Mouse (Mus musculus) left cerebral cortex, adult 11 months (tissue): Measurements from ENCODE around the gene Gsk3b.
"Not testable (repeated sequence)": the region's sequence is repeated elsewhere in the genome, so short reads cannot be mapped to it uniquely, and the experiment has no call there.

Experiments
- DNase-seq: peaks from one replicate; pipeline ENCODE4 v3.0.0; 2022; ENCODE audit warnings: low spot score

Gsk3b gene

DNA sequence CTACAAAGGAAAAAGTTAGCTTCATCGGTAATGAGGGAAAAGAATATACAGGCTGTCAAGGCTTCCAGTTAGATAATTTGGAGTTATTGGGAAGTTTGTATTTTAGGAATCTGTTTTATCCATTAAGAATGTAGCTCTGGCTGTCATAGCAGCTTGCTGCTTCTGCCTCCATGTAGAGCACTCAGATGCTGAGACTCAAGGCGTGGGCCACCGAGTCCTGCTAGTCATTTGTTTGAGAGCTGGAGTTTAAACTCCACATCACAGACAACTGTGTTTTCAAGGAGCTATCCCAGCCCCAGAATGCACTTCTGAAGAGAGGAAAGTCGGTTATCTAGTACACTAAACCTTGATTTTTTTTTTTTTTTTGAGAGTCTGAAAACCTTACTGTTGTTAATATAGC, 101.2 kb downstream of the Gsk3b start:
- no peak for DNase-seq

DNA sequence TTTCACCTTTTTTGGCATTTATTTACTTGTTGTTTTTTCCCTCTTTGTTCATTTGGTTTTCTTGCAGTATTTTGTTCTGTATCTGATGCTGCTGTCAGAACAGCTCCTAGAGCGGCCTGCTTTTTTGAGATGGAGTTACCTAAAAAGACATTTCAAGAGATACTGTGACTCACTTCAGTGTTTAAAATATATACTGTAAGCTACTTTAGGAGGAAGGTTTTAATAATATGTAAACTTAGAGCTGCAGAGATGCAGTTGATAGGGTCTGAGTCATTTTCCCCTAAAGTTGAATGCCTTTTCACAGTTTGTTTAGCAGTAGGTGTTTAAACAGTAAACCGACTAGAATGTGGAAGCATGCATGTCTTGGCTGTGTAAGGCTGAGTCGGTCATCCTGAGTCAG, 101.7 kb downstream of the Gsk3b start:
- DNase-seq, result no peak

- no peak for DNase-seq
Measured at GRCm38 (mm10) chr16:38191460-38191859, 102.7 kb downstream of the Gsk3b start.

DNA sequence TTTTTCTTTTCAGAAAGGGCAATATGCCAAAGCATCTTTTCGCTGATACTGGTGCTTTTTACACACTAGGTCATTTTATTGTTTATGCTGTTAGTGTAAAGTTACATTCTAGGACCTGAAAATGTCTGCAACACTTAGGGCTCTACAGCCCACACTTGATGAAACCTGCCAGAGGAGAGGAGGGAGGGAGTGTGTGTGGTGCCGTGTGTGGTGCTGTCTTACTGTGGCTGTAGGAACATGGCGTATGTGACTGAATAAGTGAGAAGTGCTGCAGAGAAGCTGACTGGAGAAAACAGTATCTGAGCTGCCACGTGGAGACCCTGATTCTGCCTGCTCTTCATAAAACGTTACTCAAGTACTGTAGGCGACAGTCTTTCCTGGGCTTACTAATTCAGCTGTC, 103.8 kb downstream of the Gsk3b start:
- DNase-seq, result no peak

DNA sequence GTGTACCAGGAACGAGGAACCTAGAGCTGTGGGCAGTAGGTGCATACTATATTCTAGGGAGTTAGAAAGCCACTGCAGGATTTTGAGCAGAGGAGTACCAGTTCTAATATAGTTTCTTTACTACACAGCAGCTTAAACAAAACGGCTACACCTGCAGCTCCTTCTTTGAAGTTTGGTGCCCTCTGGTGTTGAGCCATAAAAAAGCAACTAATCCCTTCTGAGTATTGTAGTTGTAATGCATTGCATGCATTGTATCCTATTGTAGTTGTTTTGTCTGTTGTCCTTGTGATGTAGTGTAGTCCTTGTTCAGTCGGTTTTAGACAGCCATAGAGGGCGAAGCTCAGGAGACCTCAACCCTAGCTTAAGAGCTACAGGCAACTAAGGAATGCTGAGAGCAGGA, 108.5 kb downstream of the Gsk3b start:
- DNase-seq, result peak; percentile 58

DNA sequence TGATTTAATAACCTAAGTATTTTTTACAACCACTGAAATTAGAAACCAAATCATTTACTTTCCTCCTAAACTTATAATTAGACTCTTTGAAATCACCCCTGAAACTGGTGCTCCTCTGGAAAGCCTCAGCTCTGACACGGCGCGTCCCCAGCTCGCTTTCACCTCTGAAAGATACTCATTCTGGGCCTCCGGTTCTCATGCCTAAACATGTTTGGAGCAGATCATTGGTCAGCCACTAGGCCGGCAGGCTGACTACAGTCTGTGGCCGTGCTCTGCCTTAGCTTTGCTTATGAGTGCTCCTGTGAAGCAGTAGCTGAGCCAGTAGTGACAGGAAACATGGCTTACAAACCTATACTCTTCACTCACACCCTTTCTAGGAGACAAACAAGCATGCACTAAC, 116.5 kb downstream of the Gsk3b start:
- DNase-seq, result no peak

DNA sequence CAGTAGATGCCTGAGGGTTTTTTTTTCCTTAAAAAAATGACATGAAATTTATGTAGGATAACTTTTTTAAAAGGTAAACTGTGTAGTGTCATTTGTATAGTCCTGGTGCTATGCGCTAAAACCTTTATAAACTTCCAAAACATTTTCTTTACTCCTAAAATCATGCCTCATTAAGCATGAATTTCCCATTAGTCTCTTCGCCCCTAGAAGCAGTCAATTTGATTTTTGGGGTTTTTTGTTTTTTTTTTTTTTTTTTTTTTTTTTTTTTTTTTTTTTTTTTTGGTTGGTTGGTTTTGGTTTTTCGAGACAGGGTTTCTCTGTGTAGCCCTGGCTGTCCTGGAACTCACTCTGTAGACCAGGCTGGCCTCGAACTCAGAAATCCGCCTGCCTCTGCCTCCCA, 133.7 kb downstream of the Gsk3b start:
- not testable (repeated sequence) for DNase-seq

DNA sequence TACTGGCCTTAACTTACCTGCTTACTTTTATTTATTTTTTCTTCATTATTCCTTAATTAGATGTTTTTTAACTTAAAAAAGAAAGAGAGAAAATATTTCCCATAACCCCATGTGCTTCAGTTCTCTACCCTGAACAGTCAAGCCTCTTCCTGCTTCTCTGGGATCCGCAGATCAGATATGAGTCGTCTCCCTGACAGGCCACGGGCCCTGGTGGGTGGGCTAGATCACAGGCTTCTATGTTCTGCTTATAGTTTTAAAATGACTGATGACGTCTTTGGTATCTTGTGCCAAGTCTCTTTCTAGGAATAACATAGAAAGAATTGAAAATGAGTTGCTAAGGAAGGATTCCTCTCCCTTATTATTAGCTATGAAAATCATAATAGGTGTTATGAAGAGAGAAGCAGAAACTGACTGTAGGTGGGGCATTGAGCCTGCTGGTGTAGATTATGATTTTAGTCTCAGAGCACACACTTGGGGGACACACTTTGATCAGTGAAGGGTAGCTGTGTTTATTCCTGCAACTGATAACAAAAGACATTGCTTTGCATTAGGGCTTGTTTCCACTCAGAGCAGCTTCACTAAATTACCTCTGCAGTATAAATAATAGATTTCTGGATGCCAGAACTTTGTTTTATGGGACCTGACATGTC, 148.3 kb downstream of the Gsk3b start:
- no peak for DNase-seq

DNA sequence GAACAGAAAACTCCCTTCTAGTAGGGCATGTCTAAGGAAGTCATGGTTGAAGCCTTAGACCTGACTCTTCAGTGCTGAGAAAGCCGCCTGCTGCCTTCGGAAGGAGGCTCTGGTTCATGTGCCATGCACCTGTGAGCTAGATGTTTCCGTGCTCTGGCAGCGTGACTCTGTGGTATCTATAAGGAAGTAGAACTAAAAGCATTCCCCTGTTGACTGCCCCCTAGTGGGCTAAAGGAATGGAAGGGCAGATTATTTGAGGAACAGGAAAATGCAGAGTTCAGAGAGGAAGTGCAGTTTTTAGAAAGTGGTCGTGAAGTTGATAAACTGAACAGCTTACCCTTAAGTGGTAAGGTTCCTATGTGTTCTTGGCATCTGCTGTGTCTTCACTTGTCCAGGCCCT, 150.9 kb downstream of the Gsk3b start:
- DNase-seq, result peak; percentile 42

DNA sequence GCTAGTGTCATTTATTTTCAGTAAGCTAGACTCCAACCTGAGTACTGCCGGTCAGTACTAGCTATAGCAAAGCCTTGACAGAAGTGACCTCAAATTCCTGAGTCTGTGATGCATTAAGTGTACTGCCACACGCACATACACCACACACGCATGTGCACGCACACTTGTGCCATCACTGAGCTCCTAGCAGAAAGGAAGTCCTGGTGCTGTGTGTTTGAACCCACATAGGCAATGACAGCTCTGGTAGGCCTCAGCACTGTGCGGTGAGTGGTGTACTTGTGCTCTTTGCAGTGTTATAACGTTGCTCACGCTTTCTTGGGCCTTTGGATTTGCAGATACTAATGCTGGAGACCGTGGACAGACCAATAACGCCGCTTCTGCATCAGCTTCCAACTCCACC, 151.4 kb downstream of the Gsk3b start:
- no peak for DNase-seq

DNA sequence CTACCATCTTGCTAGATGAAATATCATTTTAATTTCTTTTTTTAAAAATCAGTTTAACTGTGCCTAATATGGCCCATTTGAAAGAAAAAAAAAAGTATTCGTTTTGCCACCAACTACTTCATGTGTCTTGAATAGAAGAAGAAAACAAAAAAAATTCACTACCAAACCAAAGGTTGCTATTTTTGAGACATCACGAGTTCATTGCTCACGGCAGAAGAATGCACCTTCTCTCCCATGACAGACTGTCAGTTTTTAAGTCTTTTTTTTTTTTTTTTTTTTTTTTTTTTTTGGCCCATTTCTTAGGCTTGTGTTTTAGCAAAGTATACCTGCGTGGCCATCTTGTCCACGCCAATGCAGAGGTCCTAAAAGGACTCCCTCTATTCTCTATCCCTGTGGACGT, 155.3 kb downstream of the Gsk3b start:
- DNase-seq, result no peak

DNA sequence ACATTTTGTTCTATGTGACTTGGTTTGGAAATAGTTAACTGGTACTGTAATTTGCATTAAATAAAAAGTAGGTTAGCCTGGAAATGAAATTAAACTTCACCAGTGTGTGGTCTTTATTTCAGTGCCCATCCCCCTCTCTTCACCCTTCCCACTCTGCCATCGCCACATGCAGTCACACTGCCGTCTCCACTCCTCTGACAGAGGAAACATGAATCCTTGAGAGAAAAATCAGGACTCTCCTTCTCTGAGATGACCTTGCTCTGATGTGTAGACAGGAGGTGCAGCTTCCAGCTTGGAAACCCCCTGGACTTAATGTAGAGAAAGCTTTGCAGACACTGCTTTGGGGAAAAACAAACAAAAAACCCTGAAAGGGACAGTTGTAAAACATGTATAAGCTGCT, 156.6 kb downstream of the Gsk3b start:
- no peak for DNase-seq

DNA sequence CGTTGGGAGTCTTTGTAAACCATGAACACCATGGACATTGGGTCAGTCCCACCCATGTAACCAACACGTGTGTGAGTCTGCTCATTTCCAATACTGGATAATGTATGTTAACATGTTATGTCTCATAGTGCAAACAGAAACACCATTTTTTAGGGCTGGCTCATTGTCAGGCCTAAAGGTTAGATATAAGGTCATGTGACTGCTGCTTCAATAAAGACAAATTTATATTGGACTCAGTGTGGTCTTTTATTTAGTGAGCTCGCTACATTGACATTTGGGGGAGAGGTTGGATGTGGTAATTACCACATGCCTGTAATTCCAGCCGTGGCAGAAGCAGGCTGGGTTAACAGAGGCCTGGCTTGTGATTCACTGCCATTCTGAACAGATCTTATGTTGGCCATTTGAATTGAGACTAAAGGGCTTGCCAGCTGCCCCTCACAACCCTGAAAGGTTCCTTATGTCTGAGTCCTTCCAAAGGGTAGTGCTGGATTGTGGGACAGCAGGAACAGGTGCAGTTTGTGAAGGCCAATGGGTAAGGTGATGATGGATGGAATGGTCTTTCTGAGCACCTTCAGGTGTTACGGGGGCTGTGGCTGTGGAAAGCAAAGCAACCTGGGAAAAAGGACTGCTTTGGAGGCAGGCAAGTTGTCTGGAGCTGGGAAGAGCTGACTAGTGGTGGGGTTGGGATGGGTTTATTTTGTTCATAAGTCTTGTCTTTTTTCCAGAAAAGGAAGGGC, 157.2 kb downstream of the Gsk3b start:
- DNase-seq, result no peak

GRCm38 (mm10) chr16:38248331-38248961, 159.6 kb downstream of the Gsk3b start:
- DNase-seq, result no peak

GRCm38 (mm10) chr16:38250467-38250866, 161.7 kb downstream of the Gsk3b start:
- no peak for DNase-seq

DNA sequence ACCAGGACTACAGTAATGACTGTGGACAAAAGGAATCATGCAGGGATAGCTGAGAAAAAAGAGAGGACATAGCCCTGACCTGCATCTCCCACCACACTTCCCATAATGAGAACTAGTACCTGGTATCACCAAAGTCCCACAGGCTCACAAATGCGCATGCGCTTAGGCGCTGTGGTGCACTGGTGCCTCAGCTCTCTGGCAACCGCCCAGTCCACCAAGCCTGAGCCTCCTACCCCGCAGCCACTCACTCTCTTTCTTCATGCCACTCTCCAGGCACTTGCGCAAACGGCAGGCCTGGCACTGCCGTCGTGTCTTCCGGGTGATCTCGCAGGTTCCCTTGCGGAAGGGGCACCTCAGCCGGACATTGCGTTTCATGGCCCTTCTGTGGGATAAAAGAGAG, 165.2 kb downstream of the Gsk3b start:
- no peak for DNase-seq

DNA sequence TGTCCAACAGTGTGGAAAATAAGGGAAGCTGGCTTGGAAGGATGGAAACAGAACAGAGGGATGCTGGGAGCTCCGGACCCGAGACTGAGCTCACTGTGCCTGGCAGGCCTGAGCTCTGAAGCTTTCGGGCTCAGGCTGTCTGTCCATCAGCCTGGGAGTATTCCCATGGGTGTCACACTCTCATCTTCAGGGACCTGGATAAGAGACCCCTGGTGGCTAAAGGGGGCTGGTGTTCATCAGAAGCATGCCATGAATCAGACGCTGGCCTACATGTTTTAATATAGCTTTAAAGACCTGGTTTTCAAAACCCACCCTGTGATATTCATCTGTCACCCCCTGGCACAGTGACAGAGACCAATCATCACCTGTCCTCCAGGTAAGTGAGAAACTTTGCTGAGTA, 166.3 kb downstream of the Gsk3b start:
- no peak for DNase-seq

DNA sequence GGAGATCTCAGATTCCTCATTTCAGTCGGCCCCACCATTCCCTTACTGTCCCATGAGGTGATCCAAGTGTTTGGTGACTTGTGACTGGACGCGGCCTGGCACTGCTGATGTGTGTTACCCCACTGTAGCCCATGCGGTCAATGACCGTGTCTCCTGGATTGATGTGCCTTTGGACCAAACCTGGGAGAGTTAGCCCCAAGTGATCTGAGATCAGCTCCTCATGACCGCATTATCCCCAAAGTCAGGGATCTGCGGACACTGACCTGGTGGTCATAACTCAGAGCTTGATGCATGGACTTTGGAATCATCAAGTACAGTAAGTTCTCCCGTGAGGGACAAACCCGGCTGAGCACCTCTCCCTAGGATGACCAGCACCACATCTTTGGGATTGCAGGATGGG, 167.1 kb downstream of the Gsk3b start:
- DNase-seq, result no peak

DNA sequence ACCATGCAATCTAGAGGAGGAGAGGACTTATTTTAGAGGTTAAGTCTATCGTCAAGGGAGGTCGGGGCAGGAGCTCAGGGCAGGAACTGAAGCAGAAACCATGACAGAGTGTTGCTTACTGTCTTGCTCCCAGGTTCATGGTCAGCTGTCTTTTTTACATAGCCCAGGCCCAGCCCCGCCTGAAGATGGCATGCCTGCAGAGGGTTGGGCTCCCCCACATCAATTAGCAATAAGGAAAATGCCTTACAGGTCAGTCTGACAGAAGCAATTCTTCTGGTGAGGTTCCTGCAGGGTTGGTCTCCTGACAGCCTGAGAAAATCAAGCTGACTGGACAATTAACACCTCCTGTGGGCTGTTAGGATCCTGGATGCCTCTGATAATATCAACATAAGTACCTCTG, 182.8 kb downstream of the Gsk3b start:
- no peak for DNase-seq

DNA sequence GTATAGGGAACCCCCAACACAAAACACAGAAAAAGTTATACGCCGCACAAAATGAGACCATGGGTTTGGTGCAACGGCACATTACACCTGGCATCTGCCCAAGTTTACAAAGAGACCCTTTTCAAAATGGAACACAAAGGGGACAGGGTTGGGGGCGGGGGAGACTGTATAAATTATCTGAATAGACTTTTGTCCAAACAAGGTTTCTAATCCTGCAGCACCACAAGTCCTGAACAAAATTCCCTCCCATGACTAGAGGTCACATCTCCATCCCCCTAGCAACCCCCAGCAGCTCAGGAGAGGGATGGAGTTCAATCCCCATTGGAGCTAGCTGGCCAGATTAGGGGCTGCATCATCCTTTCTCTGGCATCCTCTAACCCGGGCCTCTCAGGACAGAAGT, 183.7 kb downstream of the Gsk3b start:
- no peak for DNase-seq

DNA sequence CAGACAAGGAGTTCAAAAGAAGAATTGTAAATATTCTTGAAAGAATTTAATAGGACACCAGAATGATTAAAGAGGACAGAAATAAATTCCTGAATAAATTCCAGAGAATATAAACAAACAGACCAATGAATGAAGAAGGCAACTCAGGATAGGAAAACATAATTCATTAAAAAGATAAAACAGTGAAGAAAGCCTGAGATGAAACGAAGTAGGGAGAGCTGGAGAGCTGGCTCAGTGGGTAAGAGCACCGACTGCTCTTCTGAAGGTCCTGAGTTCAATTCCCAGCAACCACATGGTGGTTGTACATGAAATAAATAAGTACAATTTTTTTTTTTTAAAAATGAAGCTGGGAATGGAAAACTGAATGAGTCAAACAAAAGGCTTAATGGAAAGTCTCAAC, 185.9 kb downstream of the Gsk3b start:
- no peak for DNase-seq

DNA sequence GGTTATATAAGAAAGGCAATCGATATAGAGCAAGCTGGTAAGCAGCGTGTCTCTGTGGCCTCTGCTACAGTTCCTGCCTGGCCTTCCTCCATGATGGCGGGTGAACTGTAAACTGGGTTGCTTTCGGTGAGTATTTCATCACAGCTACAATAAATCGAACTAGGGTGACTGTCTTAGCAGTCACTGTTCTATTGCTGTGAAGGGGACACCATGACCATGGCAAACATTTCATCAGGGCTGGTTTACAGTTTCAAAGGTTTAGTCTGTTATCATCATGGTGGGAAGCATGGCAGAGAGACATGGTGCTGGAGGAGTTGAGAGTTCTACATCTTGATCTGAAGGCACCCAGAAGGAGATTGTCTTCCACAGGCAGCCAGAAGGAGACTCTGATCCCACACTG, 191.0 kb downstream of the Gsk3b start:
- no peak for DNase-seq

DNA sequence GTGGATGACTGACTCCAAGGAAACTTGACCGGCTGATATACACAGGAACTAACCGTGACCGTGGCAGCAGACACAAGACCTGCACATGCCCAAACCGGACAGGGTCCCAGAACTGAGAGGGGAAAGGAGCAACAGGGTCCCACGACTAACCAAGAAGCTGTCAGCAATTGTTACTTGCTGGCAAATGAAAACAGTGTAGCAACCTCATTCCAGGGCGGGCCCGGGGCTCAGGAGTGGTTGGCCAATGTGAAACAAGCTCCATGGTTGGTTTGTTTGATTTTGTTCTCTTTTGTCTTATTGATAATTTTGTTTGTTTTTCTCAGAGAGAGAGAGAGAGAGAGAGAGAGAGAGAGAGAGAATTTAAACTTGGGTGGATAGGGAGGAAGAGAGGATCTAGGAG, 192.2 kb downstream of the Gsk3b start:
- no peak for DNase-seq
